8 mouse cellular contexts compared by ENCODE assay signal in genomic region chr7:71705426-71706050, GRCm38 (mm10).
A peak's percentile ranks its signal among the peaks of the same experiment; 100 is the strongest.
DNase-seq lines count a peak whose midpoint lies in the region; ATAC-seq and TF ChIP-seq lines count a peak whose summit lies in the region.

No protein-coding gene starts in this region.

- peak; percentile 6 to 12 for DNase-seq in layer of hippocampus, postnatal 25 days (ENCODE audit: extremely low spot score in 1 of 2, low spot score in 1 of 2)
- DNase-seq in layer of hippocampus, adult 9-11 months: no peak
- peak; percentile 78 to 85 for DNase-seq in heart, adult 9 months (ENCODE audit: low spot score in 2 of 2)
- peak; percentile 56 to 58 for DNase-seq in kidney, adult 8-10 months
- peak; percentile 39 for DNase-seq in lung, adult 2 months
- DNase-seq in ovary, postnatal 14 days (ENCODE audit: low spot score): peak; percentile 25

- H3K4me1 ChIP-seq in embryonic facial prominence, embryonic 13.5 days: peaks cover 5% of the 10 kb centered on the region; the same call in 1 of the 2 replicates
- peaks cover 6% of the 10 kb centered on the region; the same call in 1 of the 2 replicates for H3K4me1 ChIP-seq in lung, adult 2 months (ENCODE audit: control insufficient read depth, insufficient read depth, low read length)

- H3K36me3 ChIP-seq in embryonic facial prominence, embryonic 13.5 days: no peaks in the 10 kb centered on the region

- no peak for TF ChIP-seq CTCF in lung, adult 2 months (IDR thresholded peaks at IDR 0.05; ENCODE audit: insufficient read depth, low read length)

- peak; percentile 74 for ATAC-seq in embryonic facial prominence, embryonic 13.5 days (ENCODE audit: insufficient number of reproducible peaks, insufficient read depth, low FRiP score, low TSS enrichment, low read depth)
- no peak for ATAC-seq in inflammation-experienced regulatory T-cells, adult 6 months

- peak overlapping the region; percentile 96 for H3K4me2 ChIP-seq in embryonic facial prominence, embryonic 13.5 days

- no peaks in the 10 kb centered on the region for H3K9me3 ChIP-seq in embryonic facial prominence, embryonic 13.5 days

- H3K27me3 ChIP-seq in embryonic facial prominence, embryonic 13.5 days: no peaks in the 10 kb centered on the region; the same call in 1 of the 2 replicates

- WGBS in embryonic facial prominence, embryonic 13.5 days: under 1% methylated on average over 59 of the region's 59 CpGs
- under 1% methylated on average over 59 of the region's 59 CpGs for WGBS in lung, adult 2 months

- peak overlapping the region; percentile 64 for H3K4me3 ChIP-seq in embryonic facial prominence, embryonic 13.5 days
- no peak overlapping the region for H3K4me3 ChIP-seq in lung, adult 2 months (replicated peaks; ENCODE audit: extremely low read depth, low read depth, low read length)

- no peak overlapping the region for H3K27ac ChIP-seq in embryonic facial prominence, embryonic 13.5 days

- no peak for TF ChIP-seq POLR2A in lung, adult 2 months (IDR thresholded peaks at IDR 0.05; ENCODE audit: borderline replicate concordance, extremely low read depth, low read depth, low read length)

- H3K9ac ChIP-seq in embryonic facial prominence, embryonic 13.5 days: peak overlapping the region; percentile 85
